Mouse (Mus musculus) retina, postnatal 7 days (tissue): ENCODE measurements at regions not wholly inside any gene's neighbourhood (a gene's known extent, or its start where the extent isn't known, plus 50 kb on each side); places are given as distances from the start of the nearest gene placed in this dataset.

ENCODE experiments used
- DNase-seq: peaks from one replicate; pipeline ENCODE4 v3.0.0-alpha.2; 2012; ENCODE audit warnings: low read depth, low spot score

- DNase-seq, result no peak
These were observed 285.6 kb upstream of the Prickle1 start for GRCm38 (mm10) chr15:93881276-93881675.

- DNase-seq, result no peak
These were observed 284.6 kb upstream of the Prickle1 start for GRCm38 (mm10) chr15:93880302-93880701.

- no peak for DNase-seq
These were observed 283.3 kb upstream of the Prickle1 start for GRCm38 (mm10) chr15:93879006-93879405.

GRCm38 (mm10) chr15:93876335-93876734 is 280.6 kb upstream of the Prickle1 start:
- DNase-seq, result no peak

- DNase-seq, result no peak
These were observed 280.0 kb upstream of the Prickle1 start for GRCm38 (mm10) chr15:93875685-93876084.

- DNase-seq, result no peak
These were observed 278.5 kb upstream of the Prickle1 start for GRCm38 (mm10) chr15:93874206-93874605.

- DNase-seq, result no peak
These were observed 261.7 kb upstream of the Prickle1 start for GRCm38 (mm10) chr15:93857336-93857901.

- no peak for DNase-seq
These were observed 257.5 kb upstream of the Prickle1 start for GRCm38 (mm10) chr15:93853221-93853620.

GRCm38 (mm10) chr15:93852126-93852525 is 256.4 kb upstream of the Prickle1 start:
- DNase-seq, result no peak

- DNase-seq, result no peak
These were observed 254.7 kb upstream of the Prickle1 start for GRCm38 (mm10) chr15:93850388-93850787.

GRCm38 (mm10) chr15:93848830-93849229 is 253.1 kb upstream of the Prickle1 start:
- no peak for DNase-seq

GRCm38 (mm10) chr15:93846797-93847196 is 251.1 kb upstream of the Prickle1 start:
- DNase-seq, result no peak

- no peak for DNase-seq
These were observed 250.1 kb upstream of the Prickle1 start for GRCm38 (mm10) chr15:93845801-93846200.

- no peak for DNase-seq
These were observed 237.3 kb upstream of the Prickle1 start for GRCm38 (mm10) chr15:93832956-93833355.

- DNase-seq, result no peak
These were observed 236.8 kb upstream of the Prickle1 start for GRCm38 (mm10) chr15:93832431-93832936.

GRCm38 (mm10) chr15:93831148-93831547 is 235.5 kb upstream of the Prickle1 start:
- DNase-seq, result no peak

GRCm38 (mm10) chr15:93824729-93825694 is 229.3 kb upstream of the Prickle1 start:
- DNase-seq, result no peak

GRCm38 (mm10) chr15:93821236-93821635 is 225.5 kb upstream of the Prickle1 start:
- no peak for DNase-seq

- DNase-seq, result no peak
These were observed 216.3 kb upstream of the Prickle1 start for GRCm38 (mm10) chr15:93812011-93812410.

- no peak for DNase-seq
These were observed 212.3 kb upstream of the Prickle1 start for GRCm38 (mm10) chr15:93807993-93808392.

GRCm38 (mm10) chr15:93807505-93807904 is 211.8 kb upstream of the Prickle1 start:
- no peak for DNase-seq

GRCm38 (mm10) chr15:93804703-93805102 is 209.0 kb upstream of the Prickle1 start:
- no peak for DNase-seq

GRCm38 (mm10) chr15:93790531-93790930 is 194.8 kb upstream of the Prickle1 start:
- DNase-seq, result no peak
